Mouse (Mus musculus): ENCODE results near the gene Ppil2. TPM values are rescaled to one million over a fixed set of nuclear protein-coding genes. Genes with fewer than 3 reads are reported as not detected.

Gene Ppil2
- polyA plus RNA-seq, 1 experiment from 2014 or later: 77.7 TPM

GRCm38 (mm10) chr16:17040716-17041115 lies 70.3 kb downstream of the Ppil2 start:
- CTCF ChIA-PET: no interaction called here
- DNase-seq (ENCODE audit: low read depth, low spot score): no peak
- no peak for ATAC-seq
- in situ Hi-C loops (cut with MboI; ENCODE audit: low pct_unique_long_range_greater_than_20kb): no loop called here
- no peaks in the 10 kb centered on the region for H3K27me3 ChIP-seq
- POLR2A ChIA-PET: no interaction called here
- no peak for TF ChIP-seq CTCF (IDR thresholded peaks at IDR 0.05)

Other genes with a start within 250 kb of the Ppil2 start
- gene Igll1, start 247.3 kb downstream of the Ppil2 start, polyA plus RNA-seq (2021): not detected
- gene Top3b, start 240.5 kb downstream of the Ppil2 start, polyA plus RNA-seq (2021): 83.3 TPM
- gene Vpreb1, start 240.4 kb downstream of the Ppil2 start, polyA plus RNA-seq (2021): 0.56 TPM
- gene Ppm1f, start 214.8 kb downstream of the Ppil2 start, polyA plus RNA-seq (2021): 36.2 TPM
- 142 TPM for gene Mapk1, start 127.9 kb downstream of the Ppil2 start, polyA plus RNA-seq (2021)
- gene Ypel1, start 41.6 kb downstream of the Ppil2 start, polyA plus RNA-seq (2021): 3.8 TPM
- gene 2610318N02Rik, start 13.9 kb upstream of the Ppil2 start, polyA plus RNA-seq (2021): 2.7 TPM
- gene Sdf2l1, start 21.1 kb upstream of the Ppil2 start, polyA plus RNA-seq (2021): 40.8 TPM
- gene Ydjc, start 33.4 kb upstream of the Ppil2 start, polyA plus RNA-seq (2021): 9.1 TPM
- gene Ccdc116, start 36.0 kb upstream of the Ppil2 start, polyA plus RNA-seq (2021): 0.21 TPM
- gene Ube2l3, start 91.4 kb upstream of the Ppil2 start, polyA plus RNA-seq (2021): 181 TPM
- gene Rimbp3, start 97.3 kb upstream of the Ppil2 start, polyA plus RNA-seq (2021): 0.05 TPM
- gene Hic2, start 122.3 kb upstream of the Ppil2 start, polyA plus RNA-seq (2021): 1.6 TPM
- gene Tmem191c, start 164.8 kb upstream of the Ppil2 start, polyA plus RNA-seq (2021): 9.2 TPM
- gene Serpind1, start 220.1 kb upstream of the Ppil2 start, polyA plus RNA-seq (2021): 0.12 TPM